Mouse (Mus musculus) bone marrow, adult 2 months (tissue): ENCODE measurements around the gene Hnrnpab. TPM values are rescaled to one million over a fixed set of nuclear protein-coding genes. Genes with fewer than 3 reads are reported as not detected.
"Not testable (repeated sequence)": the region's sequence is repeated elsewhere in the genome, so short reads cannot be mapped to it uniquely, and the experiment has no call there.

ENCODE experiments used
- H3K27ac ChIP-seq: fragments of 200-500 bp; 2 replicates; pipeline ENCODE4 v1.5.1; 2012; ENCODE audit warnings: low read depth, mild to moderate bottlenecking, control low read depth, inconsistent platforms, low read length; ENCODE audit not compliant: control insufficient read depth, poor library complexity, insufficient read depth
- H3K4me1 ChIP-seq: fragments of 200-500 bp; 2 replicates; pipeline ENCODE4 v1.6.1; 2011; ENCODE audit warnings: low read length; ENCODE audit not compliant: control insufficient read depth, insufficient read depth
- H3K4me3 ChIP-seq: fragments of 200-500 bp; replicated peaks from 2 replicates; pipeline ENCODE3; 2011; ENCODE audit warnings: mild to moderate bottlenecking, low read depth, low read length, control low read depth; ENCODE audit not compliant: control insufficient read depth
- CTCF ChIP-seq: fragments of 200-500 bp; IDR thresholded peaks from 2 replicates; pipeline ENCODE4 v1.5.1; 2011; ENCODE audit warnings: low read length, control low read depth; ENCODE audit not compliant: control insufficient read depth, insufficient read depth
- POLR2A ChIP-seq: fragments of 200-500 bp; IDR thresholded peaks from 2 replicates; pipeline ENCODE4 v1.6.1; 2011; ENCODE audit warnings: low read depth, mild to moderate bottlenecking, control low read depth, low read length, borderline replicate concordance; ENCODE audit not compliant: control insufficient read depth
- WGBS: fragments of 180-500 bp; shearing (Covaris S2); methylation state at CpG from one replicate; pipeline ENCODE4 v1.1.7; 2018; 5-methylcytosine and 5-hydroxymethylcytosine counted together
- polyA plus RNA-seq: library from polyadenylated mRNA; stranded (reverse); fragments of >200 nt; gene quantifications from 2 replicates; pipeline ENCODE4 v1.2.4, GENCODE M21; 2011; ENCODE audit warnings: low replicate concordance; ENCODE audit not compliant: missing spikeins, insufficient read depth, insufficient read length

Gene Hnrnpab
- polyA plus RNA-seq, 1 experiment = 188 TPM

GRCm38 (mm10) chr11:51619409-51620060, 12.9 kb upstream of the Hnrnpab start, which contains the start of gene Nhp2:
Gene Nhp2, plus strand, starts transcription at chr11:51619735.
- Histone ChIP-seq H3K27ac (peak within 1 kb of the TSS; percentile 64), H3K4me3 (peak within 1 kb of the TSS; percentile 93), H3K4me1 (peaks cover 4% of the 10 kb centered on the region)
- under 1% methylated on average over 51 of the region's 51 CpGs for WGBS
- TF ChIP-seq POLR2A (no peak; the same call in 1 of the 2 replicates), CTCF (no peak)

GRCm38 (mm10) chr11:51618894-51619408, 12.3 kb upstream of the Hnrnpab start:
- TF ChIP-seq CTCF (no peak), POLR2A (no peak)
- H3K4me1 ChIP-seq = peaks cover 4% of the 10 kb centered on the region
- peak overlapping the region; percentile 8; the same call in 1 of the 2 replicates for H3K27ac ChIP-seq
- WGBS = 23% methylated on average over 8 of the region's 8 CpGs
- peak overlapping the region; percentile 66 for H3K4me3 ChIP-seq

GRCm38 (mm10) chr11:51617693-51618092, 11.0 kb upstream of the Hnrnpab start:
- H3K4me3 ChIP-seq = no peak overlapping the region
- under 1% methylated on average over 4 of the region's 4 CpGs for WGBS
- H3K4me1 ChIP-seq = peaks cover 4% of the 10 kb centered on the region
- peak; percentile 76 for TF ChIP-seq CTCF
- no peak for TF ChIP-seq POLR2A
- H3K27ac ChIP-seq = no peak overlapping the region

GRCm38 (mm10) chr11:51616113-51616512, 9.5 kb upstream of the Hnrnpab start:
- not testable (repeated sequence) for H3K27ac ChIP-seq, H3K4me3 ChIP-seq, H3K4me1 ChIP-seq
- WGBS = 85% methylated on average over 7 of the region's 7 CpGs

- TF ChIP-seq POLR2A (peak; percentile 92), CTCF (no peak)
- WGBS = under 1% methylated on average over 14 of the region's 14 CpGs
- H3K27ac ChIP-seq = peak overlapping the region; percentile 86
- H3K4me1 ChIP-seq = peaks cover 4% of the 10 kb centered on the region
- peak overlapping the region; percentile 85 for H3K4me3 ChIP-seq
Observed at GRCm38 (mm10) chr11:51615601-51616000, 9.0 kb upstream of the Hnrnpab start.

GRCm38 (mm10) chr11:51615129-51615528, 8.5 kb upstream of the Hnrnpab start:
- TF ChIP-seq POLR2A (no peak), CTCF (no peak)
- peak overlapping the region; percentile 86; the same call in 1 of the 2 replicates for H3K27ac ChIP-seq
- WGBS = 19% methylated on average over 7 of the region's 7 CpGs
- peak overlapping the region; percentile 31 for H3K4me3 ChIP-seq
- H3K4me1 ChIP-seq = peaks cover 4% of the 10 kb centered on the region

- H3K27ac ChIP-seq = no peak overlapping the region
- 84% methylated on average over 8 of the region's 8 CpGs for WGBS
- TF ChIP-seq CTCF (no peak), POLR2A (no peak)
- peaks cover 4% of the 10 kb centered on the region for H3K4me1 ChIP-seq
- H3K4me3 ChIP-seq = no peak overlapping the region
Observed at GRCm38 (mm10) chr11:51614256-51614655, 7.6 kb upstream of the Hnrnpab start.

- not testable (repeated sequence) for H3K4me1 ChIP-seq, H3K4me3 ChIP-seq
Observed at GRCm38 (mm10) chr11:51609940-51610339, 3.3 kb upstream of the Hnrnpab start.

More at GRCm38 (mm10) chr11:51609940-51610339, 3.3 kb upstream of the Hnrnpab start:
- not testable (repeated sequence) for H3K27ac ChIP-seq
- WGBS = 61% methylated on average over 5 of the region's 5 CpGs
